Mouse (Mus musculus): ENCODE data around the gene Ankle2. TPM values are rescaled to one million over a fixed set of nuclear protein-coding genes. Genes with fewer than 3 reads are reported as not detected.
A peak's percentile ranks its signal among the peaks of the same experiment; 100 is the strongest.

Gene Ankle2
- polyA plus RNA-seq, 1 experiment, result 37.2 TPM

- Histone ChIP-seq H3K4me1 (ENCODE audit: control insufficient read depth, insufficient read depth, low read length) (peaks cover 6% of the 10 kb centered on the region; the same call in 1 of the 2 replicates), H3K4me3 (ENCODE audit: insufficient read depth, low read length) (no peak overlapping the region), H3K27ac (ENCODE audit: insufficient read depth, low read length) (no peak overlapping the region)
- TF ChIP-seq CTCF (IDR thresholded peaks at IDR 0.05; ENCODE audit: borderline replicate concordance, insufficient read depth, low read length) (no peak), POLR2A (IDR thresholded peaks at IDR 0.05; ENCODE audit: low read depth, low read length) (no peak)
Observed at GRCm38 (mm10) chr5:110276910-110277309, 46.1 kb downstream of the Ankle2 start.

GRCm38 (mm10) chr5:110281984-110282383, 51.2 kb downstream of the Ankle2 start:
- TF ChIP-seq POLR2A (IDR thresholded peaks at IDR 0.05; ENCODE audit: low read depth, low read length) (no peak), CTCF (IDR thresholded peaks at IDR 0.05; ENCODE audit: borderline replicate concordance, insufficient read depth, low read length) (no peak)
- Histone ChIP-seq H3K4me3 (ENCODE audit: insufficient read depth, low read length) (no peak overlapping the region), H3K27ac (ENCODE audit: insufficient read depth, low read length) (no peak overlapping the region), H3K4me1 (ENCODE audit: control insufficient read depth, insufficient read depth, low read length) (peaks cover 3% of the 10 kb centered on the region; the same call in 1 of the 2 replicates)

GRCm38 (mm10) chr5:110284536-110284935, 53.7 kb downstream of the Ankle2 start:
- TF ChIP-seq CTCF (IDR thresholded peaks at IDR 0.05; ENCODE audit: borderline replicate concordance, insufficient read depth, low read length), result no peak
- no peak for TF ChIP-seq POLR2A (IDR thresholded peaks at IDR 0.05; ENCODE audit: low read depth, low read length)
- no peak overlapping the region for H3K27ac ChIP-seq (ENCODE audit: insufficient read depth, low read length)
- H3K4me3 ChIP-seq (ENCODE audit: insufficient read depth, low read length), result no peak overlapping the region
- peaks cover 5% of the 10 kb centered on the region; the same call in 1 of the 2 replicates for H3K4me1 ChIP-seq (ENCODE audit: control insufficient read depth, insufficient read depth, low read length)

GRCm38 (mm10) chr5:110285156-110285555, 54.4 kb downstream of the Ankle2 start:
- H3K4me1 ChIP-seq (ENCODE audit: control insufficient read depth, insufficient read depth, low read length), result peaks cover 5% of the 10 kb centered on the region; the same call in 1 of the 2 replicates
- H3K4me3 ChIP-seq (ENCODE audit: insufficient read depth, low read length), result peak overlapping the region; percentile 66
- TF ChIP-seq CTCF (IDR thresholded peaks at IDR 0.05; ENCODE audit: borderline replicate concordance, insufficient read depth, low read length) (no peak), POLR2A (IDR thresholded peaks at IDR 0.05; ENCODE audit: low read depth, low read length) (no peak)
- no peak overlapping the region for H3K27ac ChIP-seq (ENCODE audit: insufficient read depth, low read length)

- Histone ChIP-seq H3K27ac (ENCODE audit: insufficient read depth, low read length) (no peak within 1 kb of the TSS), H3K4me1 (ENCODE audit: control insufficient read depth, insufficient read depth, low read length) (peaks cover 5% of the 10 kb centered on the region; the same call in 1 of the 2 replicates), H3K4me3 (ENCODE audit: insufficient read depth, low read length) (peak within 1 kb of the TSS; percentile 90)
- TF ChIP-seq POLR2A (IDR thresholded peaks at IDR 0.05; ENCODE audit: low read depth, low read length) (peak; percentile 45; the same call in 1 of the 2 replicates), CTCF (IDR thresholded peaks at IDR 0.05; ENCODE audit: borderline replicate concordance, insufficient read depth, low read length) (no peak)
Observed at GRCm38 (mm10) chr5:110285770-110286445, 55.1 kb downstream of the Ankle2 start, which contains the start of the genes Pxmp2 and Pole. Gene Pxmp2, minus strand, starts transcription at chr5:110286186. Gene Pole, plus strand, starts transcription at chr5:110286306.

- Histone ChIP-seq H3K4me3 (ENCODE audit: insufficient read depth, low read length) (peak overlapping the region; percentile 90), H3K27ac (ENCODE audit: insufficient read depth, low read length) (no peak overlapping the region), H3K4me1 (ENCODE audit: control insufficient read depth, insufficient read depth, low read length) (peaks cover 5% of the 10 kb centered on the region; the same call in 1 of the 2 replicates)
- TF ChIP-seq POLR2A (IDR thresholded peaks at IDR 0.05; ENCODE audit: low read depth, low read length), result no peak
- TF ChIP-seq CTCF (IDR thresholded peaks at IDR 0.05; ENCODE audit: borderline replicate concordance, insufficient read depth, low read length), result no peak
Observed at GRCm38 (mm10) chr5:110286446-110287083, 55.8 kb downstream of the Ankle2 start.

GRCm38 (mm10) chr5:110287084-110287475, 56.3 kb downstream of the Ankle2 start:
- H3K4me3 ChIP-seq (ENCODE audit: insufficient read depth, low read length), result no peak overlapping the region; the same call in 1 of the 2 replicates

GRCm38 (mm10) chr5:110291649-110292048, 60.8 kb downstream of the Ankle2 start:
- TF ChIP-seq POLR2A (IDR thresholded peaks at IDR 0.05; ENCODE audit: low read depth, low read length) (no peak), CTCF (IDR thresholded peaks at IDR 0.05; ENCODE audit: borderline replicate concordance, insufficient read depth, low read length) (no peak)
- Histone ChIP-seq H3K4me1 (ENCODE audit: control insufficient read depth, insufficient read depth, low read length) (peaks cover 3% of the 10 kb centered on the region; the same call in 1 of the 2 replicates), H3K27ac (ENCODE audit: insufficient read depth, low read length) (no peak overlapping the region), H3K4me3 (ENCODE audit: insufficient read depth, low read length) (no peak overlapping the region)

More at GRCm38 (mm10) chr5:110287084-110287475, 56.3 kb downstream of the Ankle2 start:
- peaks cover 5% of the 10 kb centered on the region; the same call in 1 of the 2 replicates for H3K4me1 ChIP-seq (ENCODE audit: control insufficient read depth, insufficient read depth, low read length)
- TF ChIP-seq CTCF (IDR thresholded peaks at IDR 0.05; ENCODE audit: borderline replicate concordance, insufficient read depth, low read length), result no peak
- no peak for TF ChIP-seq POLR2A (IDR thresholded peaks at IDR 0.05; ENCODE audit: low read depth, low read length)
- no peak overlapping the region for H3K27ac ChIP-seq (ENCODE audit: insufficient read depth, low read length)

- H3K27ac ChIP-seq (ENCODE audit: insufficient read depth, low read length), result no peak overlapping the region
- H3K4me1 ChIP-seq (ENCODE audit: control insufficient read depth, insufficient read depth, low read length), result no peaks in the 10 kb centered on the region
- no peak overlapping the region for H3K4me3 ChIP-seq (ENCODE audit: insufficient read depth, low read length)
- TF ChIP-seq POLR2A (IDR thresholded peaks at IDR 0.05; ENCODE audit: low read depth, low read length) (no peak), CTCF (IDR thresholded peaks at IDR 0.05; ENCODE audit: borderline replicate concordance, insufficient read depth, low read length) (no peak)
Observed at GRCm38 (mm10) chr5:110296637-110297036, 65.8 kb downstream of the Ankle2 start.

- Histone ChIP-seq H3K4me1 (ENCODE audit: control insufficient read depth, insufficient read depth, low read length) (no peaks in the 10 kb centered on the region), H3K27ac (ENCODE audit: insufficient read depth, low read length) (no peak overlapping the region), H3K4me3 (ENCODE audit: insufficient read depth, low read length) (no peak overlapping the region)
- TF ChIP-seq POLR2A (IDR thresholded peaks at IDR 0.05; ENCODE audit: low read depth, low read length) (no peak), CTCF (IDR thresholded peaks at IDR 0.05; ENCODE audit: borderline replicate concordance, insufficient read depth, low read length) (no peak)
Observed at GRCm38 (mm10) chr5:110300591-110300990, 69.8 kb downstream of the Ankle2 start.

Other genes starting within 250 kb of the Ankle2 start
- 10.3 and 18.8 TPM in 2 replicates for gene Zfp932, start 234.5 kb upstream of the Ankle2 start, polyA plus RNA-seq (2011; ENCODE audit: insufficient read length, low read depth, missing spikeins)
- 6.5 and 6.8 TPM in 2 replicates for gene Gm17655, start 158.5 kb upstream of the Ankle2 start, polyA plus RNA-seq (2011; ENCODE audit: insufficient read length, low read depth, missing spikeins)
- 1.4 and 1.9 TPM in 2 replicates for gene Gm35315, start 136.6 kb upstream of the Ankle2 start, polyA plus RNA-seq (2011; ENCODE audit: insufficient read length, low read depth, missing spikeins)
- 0.28 and 0.87 TPM in 2 replicates for gene Plcxd1, start 131.0 kb upstream of the Ankle2 start, polyA plus RNA-seq (2011; ENCODE audit: insufficient read length, low read depth, missing spikeins)
- gene Gtpbp6, start 122.8 kb upstream of the Ankle2 start, polyA plus RNA-seq (2011; ENCODE audit: insufficient read length, low read depth, missing spikeins), result 21.4 and 24.7 TPM in 2 replicates
- 8.3 and 9.4 TPM in 2 replicates for gene Zfp605, start 120.9 kb upstream of the Ankle2 start, polyA plus RNA-seq (2011; ENCODE audit: insufficient read length, low read depth, missing spikeins)
- 35.8 and 38.1 TPM in 2 replicates for gene Chfr, start 95.2 kb upstream of the Ankle2 start, polyA plus RNA-seq (2011; ENCODE audit: insufficient read length, low read depth, missing spikeins)
- 49.2 and 54.9 TPM in 2 replicates for gene Golga3, start 54.3 kb upstream of the Ankle2 start, polyA plus RNA-seq (2011; ENCODE audit: insufficient read length, low read depth, missing spikeins)
- gene Pgam5, start 38.9 kb downstream of the Ankle2 start, polyA plus RNA-seq (2011; ENCODE audit: insufficient read length, low read depth, missing spikeins), result 47.7 and 52.0 TPM in 2 replicates
- 2.8 and 3.3 TPM in 2 replicates for gene Pxmp2, start 55.2 kb downstream of the Ankle2 start, polyA plus RNA-seq (2011; ENCODE audit: insufficient read length, low read depth, missing spikeins)
- 20.5 and 27.0 TPM in 2 replicates for gene Pole, start 55.3 kb downstream of the Ankle2 start, polyA plus RNA-seq (2011; ENCODE audit: insufficient read length, low read depth, missing spikeins)
- gene P2rx2, start 112.2 kb downstream of the Ankle2 start, polyA plus RNA-seq (2011; ENCODE audit: insufficient read length, low read depth, missing spikeins), result 0.32 TPM in 1 of 2 replicates, not detected in the other
- gene Lrcol1, start 113.7 kb downstream of the Ankle2 start, polyA plus RNA-seq (2011; ENCODE audit: insufficient read length, low read depth, missing spikeins), result not detected in 2 replicates
- 11.4 and 13.3 TPM in 2 replicates for gene Fbrsl1, start 217.5 kb downstream of the Ankle2 start, polyA plus RNA-seq (2011; ENCODE audit: insufficient read length, low read depth, missing spikeins)